Comparison of ENCODE assay signal across 19 mouse cellular contexts in the genomic region with DNA sequence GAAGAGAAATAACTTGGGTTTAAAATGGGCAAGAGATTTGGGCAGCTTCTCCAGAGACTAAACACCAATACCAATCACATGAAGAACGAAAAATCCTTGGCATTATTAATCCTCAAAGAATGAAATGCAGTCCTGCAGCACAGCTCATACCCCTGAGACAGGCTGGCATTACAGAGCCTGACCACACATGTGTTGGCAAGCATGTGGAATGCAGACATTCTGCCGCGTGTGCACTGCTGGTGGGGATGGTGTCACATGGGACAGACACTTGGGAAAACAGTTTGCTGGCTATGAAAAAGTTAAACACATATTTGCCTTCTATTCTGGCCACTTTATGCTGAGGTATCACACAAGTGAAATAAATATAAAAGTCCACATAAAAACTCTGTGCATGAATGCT.
"Had no signal": no experiment of that assay in that cellular context is flagged by ENCODE, and none has a peak within 500 bp of the region (broad histone marks: within the 10 kb centered on the region; RNA-seq: fewer than 3 reads in every experiment).

No protein-coding gene starts in this region.

- H3K27ac ChIP-seq: liver, embryonic 15.5 days; midbrain, embryonic 13.5 days; midbrain, embryonic 15.5 days; neural tube, embryonic 13.5 days; neural tube, embryonic 15.5 days had no signal

- DNase-seq: liver, postnatal 0 days; lung, embryonic 14.5 days; lung, postnatal 10 days; lung, postnatal 4 days; retina, postnatal 1 day; right cerebral cortex, adult 18-20 months; right cerebral cortex, postnatal 25 days; right cerebral cortex, postnatal 4 days; spleen, adult 18-20 months; thymus, adult 18-20 months; thymus, postnatal 14 days; thymus, postnatal 36 days had no signal

- H3K9me3 ChIP-seq: liver, embryonic 15.5 days; midbrain, embryonic 13.5 days; midbrain, embryonic 15.5 days; neural tube, embryonic 13.5 days; neural tube, embryonic 15.5 days had no signal

- H3K9ac ChIP-seq: liver, embryonic 15.5 days; liver, postnatal 0 days; lung, embryonic 14.5 days; midbrain, embryonic 13.5 days; midbrain, embryonic 15.5 days; neural tube, embryonic 13.5 days; neural tube, embryonic 15.5 days had no signal

- H3K4me3 ChIP-seq: liver, embryonic 15.5 days; megakaryocyte, embryonic 14.5 days; midbrain, embryonic 13.5 days; midbrain, embryonic 15.5 days; neural tube, embryonic 13.5 days; neural tube, embryonic 15.5 days had no signal

- H3K4me1 ChIP-seq: liver, embryonic 15.5 days; midbrain, embryonic 13.5 days; midbrain, embryonic 15.5 days; neural tube, embryonic 13.5 days; neural tube, embryonic 15.5 days had no signal

- H3K36me3 ChIP-seq: liver, embryonic 15.5 days; midbrain, embryonic 13.5 days; midbrain, embryonic 15.5 days; neural tube, embryonic 13.5 days; neural tube, embryonic 15.5 days had no signal

- H3K4me2 ChIP-seq: liver, embryonic 15.5 days; lung, embryonic 14.5 days; midbrain, embryonic 11.5 days; midbrain, embryonic 13.5 days; midbrain, embryonic 15.5 days; neural tube, embryonic 13.5 days; neural tube, embryonic 15.5 days had no signal

- ATAC-seq: liver, postnatal 0 days; midbrain, embryonic 13.5 days; midbrain, embryonic 15.5 days had no signal

- H3K27me3 ChIP-seq: midbrain, embryonic 13.5 days; midbrain, embryonic 15.5 days; neural tube, embryonic 13.5 days; neural tube, embryonic 15.5 days had no signal
